Mouse (Mus musculus) MEL (cell line): ENCODE measurements around the gene Pld5.

Source experiments
- BHLHE40 ChIP-seq: IDR thresholded peaks from 2 replicates; pipeline ENCODE4 v1.6.1; 2012; ENCODE audit warnings: low read depth, mild to moderate bottlenecking, inconsistent platforms, low read length, improper control_type of control experiment, borderline replicate concordance
- CHD1 ChIP-seq: IDR thresholded peaks from 2 replicates; pipeline ENCODE4 v1.6.1; 2012; ENCODE audit warnings: low read depth, mild to moderate bottlenecking, inconsistent platforms, low read length, improper control_type of control experiment
- CTCF ChIP-seq, 3 experiments: IDR thresholded peaks in 2 of 3; conservative IDR thresholded peaks in 1 of 3; 2 replicates each; pipeline ENCODE4 v1.5.1; 2011 to 2012; ENCODE audit warnings: low read length in 3 of 3, low read depth in 2 of 3, mild to moderate bottlenecking in 2 of 3, improper control_type of control experiment in 1 of 3, inconsistent platforms in 1 of 3, mixed read lengths in 1 of 3, moderate library complexity in 1 of 3; ENCODE audit not compliant: control insufficient read depth in 1 of 3, insufficient read depth in 1 of 3, poor library complexity in 1 of 3, severe bottlenecking in 1 of 3
- EP300 ChIP-seq, 2 experiments: IDR thresholded peaks; 2 replicates each; pipeline ENCODE4 v1.6.1; 2011; ENCODE audit warnings: improper control_type of control experiment in 2 of 2, low read length in 2 of 2, low read depth in 1 of 2, mild to moderate bottlenecking in 1 of 2
- GATA1 ChIP-seq: IDR thresholded peaks from 2 replicates; pipeline ENCODE4 v1.6.1; 2011; ENCODE audit warnings: low read depth, low read length, improper control_type of control experiment
- MAX ChIP-seq: IDR thresholded peaks from 2 replicates; pipeline ENCODE4 v1.6.1; 2011; ENCODE audit warnings: low read length, improper control_type of control experiment
- MAZ ChIP-seq: IDR thresholded peaks from 2 replicates; pipeline ENCODE4 v1.6.1; 2012; ENCODE audit warnings: low read depth, mild to moderate bottlenecking, inconsistent platforms, low read length, improper control_type of control experiment
- MYC ChIP-seq: IDR thresholded peaks from 2 replicates; pipeline ENCODE4 v1.6.1; 2011; ENCODE audit warnings: low read depth, mild to moderate bottlenecking, low read length, improper control_type of control experiment, moderate library complexity
- POLR2A ChIP-seq, 2 experiments: IDR thresholded peaks; 2 replicates each; pipeline ENCODE4 v1.6.1; 2011 to 2012; ENCODE audit warnings: low read length in 2 of 2, mild to moderate bottlenecking in 2 of 2, control low read depth in 1 of 2, improper control_type of control experiment in 1 of 2, low read depth in 1 of 2, moderate library complexity in 1 of 2; ENCODE audit not compliant: control insufficient read depth in 1 of 2, insufficient read depth in 1 of 2, poor library complexity in 1 of 2
- RCOR1 ChIP-seq: IDR thresholded peaks from 2 replicates; pipeline ENCODE4 v1.6.1; 2012; ENCODE audit warnings: low read depth, mild to moderate bottlenecking, inconsistent platforms, low read length, improper control_type of control experiment
- USF2 ChIP-seq, 2 experiments: IDR thresholded peaks; 2 replicates each; pipeline ENCODE4 v1.6.1; 2011 to 2012; ENCODE audit warnings: improper control_type of control experiment in 2 of 2, low read length in 2 of 2, borderline replicate concordance in 1 of 2, inconsistent platforms in 1 of 2, low read depth in 1 of 2, mild to moderate bottlenecking in 1 of 2; ENCODE audit not compliant: insufficient read depth in 1 of 2
- ZMIZ1 ChIP-seq: IDR thresholded peaks from 2 replicates; pipeline ENCODE4 v1.6.1; 2012; ENCODE audit warnings: low read depth, mild to moderate bottlenecking, inconsistent platforms, low read length, improper control_type of control experiment, moderate library complexity
- ZNF384 ChIP-seq: IDR thresholded peaks from 2 replicates; pipeline ENCODE4 v1.6.1; 2012; ENCODE audit warnings: low read depth, mild to moderate bottlenecking, inconsistent platforms, low read length, improper control_type of control experiment

DNA sequence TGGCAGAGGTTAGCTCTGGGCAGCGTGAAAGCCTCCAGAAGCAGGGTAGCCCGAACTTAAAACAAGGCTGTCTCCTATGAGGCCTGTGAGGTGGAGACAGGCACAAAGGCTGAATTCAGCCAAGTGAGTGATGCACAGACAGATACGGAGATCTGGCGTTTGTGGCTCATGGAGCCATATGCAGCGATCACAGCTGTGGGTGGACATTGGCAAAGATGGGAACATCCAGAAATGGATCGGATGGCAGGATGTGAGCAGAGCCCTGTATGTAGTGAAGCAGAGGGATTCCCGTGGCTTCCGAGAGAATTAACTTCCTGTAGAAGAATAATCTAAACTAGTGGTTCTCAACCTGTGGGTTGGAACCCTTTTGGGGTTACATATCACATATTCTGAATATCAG is 140.7 kb downstream of the Pld5 start:
- TF ChIP-seq USF2 (IDR thresholded peaks at IDR 0.05; ENCODE audit: borderline replicate concordance in 1 of 2, insufficient read depth in 1 of 2, low read depth in 1 of 2, low read length in 2 of 2) (no peak), CHD1 (no peak), EP300 (IDR thresholded peaks at IDR 0.05; ENCODE audit: low read depth in 1 of 2, low read length in 2 of 2) (no peak), MAX (no peak), MAZ (no peak), ZMIZ1 (no peak), MYC (no peak), ZNF384 (no peak), RCOR1 (no peak), POLR2A (IDR thresholded peaks at IDR 0.05; ENCODE audit: control insufficient read depth in 1 of 2, insufficient read depth in 1 of 2, low read depth in 1 of 2, low read length in 2 of 2, poor library complexity in 1 of 2) (no peak), GATA1 (no peak), CTCF (IDR thresholded peaks at IDR 0.05 in 2 of 3, conservative IDR thresholded peaks at IDR 0.05 in 1 of 3; ENCODE audit: control insufficient read depth in 1 of 3, insufficient read depth in 1 of 3, low read depth in 2 of 3, low read length in 3 of 3, poor library complexity in 1 of 3, severe bottlenecking in 1 of 3) (no peak), BHLHE40 (no peak)
